Mouse (Mus musculus) olfactory bulb, adult 2 months (tissue): Measurements from ENCODE around the gene Dlg2.

ENCODE experiments used
- CTCF ChIP-seq: fragments of 200-500 bp; IDR thresholded peaks from 2 replicates; pipeline ENCODE4 v1.5.1; 2012; ENCODE audit warnings: low read depth, mild to moderate bottlenecking, low read length, moderate library complexity; ENCODE audit not compliant: insufficient read depth
- POLR2A ChIP-seq: fragments of 200-500 bp; IDR thresholded peaks from 2 replicates; pipeline ENCODE4 v1.6.1; 2012; ENCODE audit warnings: mild to moderate bottlenecking, low read depth, low read length, moderate library complexity; ENCODE audit not compliant: insufficient read depth

GRCm38 (mm10) chr7:92383913-92384484 lies 1907.5 kb downstream of the Dlg2 start:
- TF ChIP-seq CTCF (no peak), POLR2A (no peak)
